Mouse (Mus musculus) midbrain, postnatal 0 days (tissue): ENCODE measurements around the gene Nat8f6. TPM values are rescaled to one million over a fixed set of nuclear protein-coding genes. Genes with fewer than 3 reads are reported as not detected.

ENCODE experiments used
- microRNA-seq: library from miRNA; unstranded; fragments of <30 nt; microRNA quantifications from one replicate; pipeline ENCODE4, GENCODE M21; 2016; ENCODE audit warnings: borderline number of aligned reads
- polyA plus RNA-seq: library from polyadenylated mRNA; unstranded; fragments of >200 nt; fragmentation: Nextera tagmentation; extraction: Ambion mirVana; gene quantifications from 2 replicates; pipeline ENCODE4 v1.2.1, GENCODE M21; 2015
- total RNA-seq: library from RNA; depleted of rRNA; stranded (reverse); fragments of >200 nt; gene quantifications from 2 replicates; pipeline ENCODE4 v1.2.3, GENCODE M21; 2014; rRNA removed

Nat8f6 gene
- total and polyA plus RNA-seq, 2 experiments from 2014 or later: not detected

Small RNA genes lying within 50 kb of the gene (microRNA-seq; reads per million reads assigned to microRNA genes)
- gene Mir6375: not detected

Other genes starting within 250 kb of the Nat8f6 start
- 15.3 and 19.8 TPM in 2 replicates for gene Alms1, start 233.4 kb downstream of the Nat8f6 start, total RNA-seq
- 1.9 and 2.5 TPM in 2 replicates for gene Alms1, start 233.4 kb downstream of the Nat8f6 start, polyA plus RNA-seq
- 0.93 TPM in 1 of 2 replicates, not detected in the other for gene Nat8f7, start 107.7 kb downstream of the Nat8f6 start, total RNA-seq
- 0.17 and 0.21 TPM in 2 replicates for gene Nat8f7, start 107.7 kb downstream of the Nat8f6 start, polyA plus RNA-seq
- 0.16 and 0.19 TPM in 2 replicates for gene Nat8f3, start 55.2 kb downstream of the Nat8f6 start, total RNA-seq
- 0.21 and 0.38 TPM in 2 replicates for gene Nat8f3, start 55.2 kb downstream of the Nat8f6 start, polyA plus RNA-seq
- gene Nat8f5, start within 50 bp of the Nat8f6 start, total RNA-seq: 0.49 TPM in 1 of 2 replicates, not detected in the other
- gene Nat8f5, start within 50 bp of the Nat8f6 start, polyA plus RNA-seq: 0.52 and 0.73 TPM in 2 replicates
- gene Nat8, start 11.1 kb upstream of the Nat8f6 start, total RNA-seq: 0.49 TPM in 1 of 2 replicates, not detected in the other
- gene Nat8, start 11.1 kb upstream of the Nat8f6 start, polyA plus RNA-seq: 0.54 and 0.91 TPM in 2 replicates
- gene Nat8f2, start 48.2 kb upstream of the Nat8f6 start, total RNA-seq: not detected in 2 replicates
- 0.06 TPM in 1 of 2 replicates, not detected in the other for gene Nat8f2, start 48.2 kb upstream of the Nat8f6 start, polyA plus RNA-seq
- 4.9 and 6.2 TPM in 2 replicates for gene Nat8f4, start 83.9 kb upstream of the Nat8f6 start, total RNA-seq
- gene Nat8f4, start 83.9 kb upstream of the Nat8f6 start, polyA plus RNA-seq: 5.6 and 6.4 TPM in 2 replicates
- 43.7 and 44.3 TPM in 2 replicates for gene Tprkb, start 90.9 kb upstream of the Nat8f6 start, total RNA-seq
- gene Tprkb, start 90.9 kb upstream of the Nat8f6 start, polyA plus RNA-seq: 51.7 and 61.5 TPM in 2 replicates
- gene Nat8f1, start 94.7 kb upstream of the Nat8f6 start, total RNA-seq: 9.3 and 11.2 TPM in 2 replicates
- 19.8 and 19.9 TPM in 2 replicates for gene Nat8f1, start 94.7 kb upstream of the Nat8f6 start, polyA plus RNA-seq
- 82.8 and 90.2 TPM in 2 replicates for gene Dusp11, start 140.7 kb upstream of the Nat8f6 start, total RNA-seq
- gene Dusp11, start 140.7 kb upstream of the Nat8f6 start, polyA plus RNA-seq: 26.0 and 36.0 TPM in 2 replicates
- gene Figla, start 195.2 kb upstream of the Nat8f6 start, total RNA-seq: not detected in 2 replicates
- gene Figla, start 195.2 kb upstream of the Nat8f6 start, polyA plus RNA-seq: not detected in 2 replicates
- 159 and 196 TPM in 2 replicates for gene Add2, start 207.7 kb upstream of the Nat8f6 start, total RNA-seq
- gene Add2, start 207.7 kb upstream of the Nat8f6 start, polyA plus RNA-seq: 118 and 124 TPM in 2 replicates